9 mouse cellular contexts compared by ENCODE assay signal in genomic region chr4:147407463-147407822, GRCm38 (mm10). TPM values are rescaled to one million over a fixed set of nuclear protein-coding genes. Genes with fewer than 3 reads are reported as not detected.
A peak's percentile ranks its signal among the peaks of the same experiment; 100 is the strongest.
DNase-seq lines count a peak whose midpoint lies in the region; ATAC-seq and TF ChIP-seq lines count a peak whose summit lies in the region.
"Had no signal": no experiment of that assay in that cellular context is flagged by ENCODE, and none has a peak within 500 bp of the region (broad histone marks: within the 10 kb centered on the region; RNA-seq: fewer than 3 reads in every experiment).

No protein-coding gene starts in this region.

- H3K36me3 ChIP-seq in heart, adult 2 months (ENCODE audit: control insufficient read depth, insufficient read depth, low read length): no peaks in the 10 kb centered on the region
- no peaks in the 10 kb centered on the region for H3K36me3 ChIP-seq in thymus, adult 2 months (ENCODE audit: control insufficient read depth, insufficient read depth, low read length)
- no peaks in the 10 kb centered on the region for H3K36me3 ChIP-seq in liver, embryonic 13.5 days

- intact Hi-C loops in heart, adult 2 months (cut with DNase I): no loop called here
- intact Hi-C loops in heart, postnatal 25 days (cut with DNase I): loop anchor here (5.0 kb wide), 1 partner anchor 35 kb away; no protein-coding TSS in a partner anchor

- no peak for TF ChIP-seq CTCF in heart, adult 2 months (IDR thresholded peaks at IDR 0.05)
- no peak for TF ChIP-seq CTCF in thymus, adult 2 months (IDR thresholded peaks at IDR 0.05; ENCODE audit: borderline replicate concordance, control insufficient read depth, extremely low read depth, insufficient read depth, low read length, poor library complexity)

- H3K79me2 ChIP-seq in heart, adult 2 months (replicated peaks; ENCODE audit: control insufficient read depth, insufficient read depth, low read length): no peaks in the 10 kb centered on the region

- peaks cover 28% of the 10 kb centered on the region for H3K9me3 ChIP-seq in liver, embryonic 13.5 days (replicated peaks)

- H3K9ac ChIP-seq in heart, adult 2 months (ENCODE audit: low read depth, low read length): peak overlapping the region; percentile 88
- peak overlapping the region; percentile 61 for H3K9ac ChIP-seq in liver, embryonic 13.5 days

- WGBS in heart, adult 2 months: 3% methylated on average over 13 of the region's 13 CpGs
- WGBS in thymus, adult 2 months: 10% methylated on average over 8 of the region's 13 CpGs
- WGBS in liver, embryonic 13.5 days (ENCODE audit: insufficient replicate concordance): 3% methylated on average over 12 of the region's 13 CpGs

- TF ChIP-seq POLR2A in heart, adult 2 months (IDR thresholded peaks at IDR 0.05; ENCODE audit: insufficient read depth, low read depth, low read length): no peak
- no peak for TF ChIP-seq POLR2A in thymus, adult 2 months (IDR thresholded peaks at IDR 0.05; ENCODE audit: control insufficient read depth, extremely low read depth, insufficient read depth, low read length, poor library complexity)

- H3K4me2 ChIP-seq in liver, embryonic 13.5 days: peak overlapping the region; percentile 73

- H3K27ac ChIP-seq in heart, adult 2 months: peak overlapping the region; percentile 29; the same call in 1 of the 2 replicates
- no peak overlapping the region for H3K27ac ChIP-seq in thymus, adult 2 months (ENCODE audit: control insufficient read depth, insufficient read depth, low read length)
- H3K27ac ChIP-seq in liver, embryonic 13.5 days: no peak overlapping the region

- no peaks in the 10 kb centered on the region for H3K27me3 ChIP-seq in heart, adult 2 months (ENCODE audit: control insufficient read depth, insufficient read depth, low read length)
- H3K27me3 ChIP-seq in thymus, adult 2 months (ENCODE audit: control insufficient read depth, insufficient read depth, low read length): no peaks in the 10 kb centered on the region
- H3K27me3 ChIP-seq in liver, embryonic 13.5 days: no peaks in the 10 kb centered on the region

- ATAC-seq in liver, embryonic 13.5 days (ENCODE audit: low read depth): no peak
- ATAC-seq in monocyte, adult 5-6 weeks (replicated peaks; ENCODE audit: insufficient number of reproducible peaks, low FRiP score, low TSS enrichment, poor library complexity, severe bottlenecking): no peak

- peak overlapping the region; percentile 41 for H3K4me3 ChIP-seq in heart, adult 2 months
- H3K4me3 ChIP-seq in thymus, adult 2 months (ENCODE audit: control insufficient read depth, insufficient read depth, low read length): peak overlapping the region; percentile 30; the same call in 1 of the 2 replicates
- H3K4me3 ChIP-seq in liver, embryonic 13.5 days (replicated peaks): peak overlapping the region; percentile 53

- no peaks in the 10 kb centered on the region for H3K4me1 ChIP-seq in heart, adult 2 months (ENCODE audit: control insufficient read depth, insufficient read depth, low read length)
- H3K4me1 ChIP-seq in thymus, adult 2 months (replicated peaks; ENCODE audit: control insufficient read depth, insufficient read depth, low read length): no peaks in the 10 kb centered on the region
- no peaks in the 10 kb centered on the region for H3K4me1 ChIP-seq in liver, embryonic 13.5 days (replicated peaks)

- DNase-seq in heart, adult 2 months: no peak
- DNase-seq in heart, postnatal 25 days (ENCODE audit: low spot score): no peak
- DNase-seq in thymus, adult 2 months: no peak
- no peak for DNase-seq in thymus, adult 18-20 months
- DNase-seq in liver, embryonic 13.5 days: no peak
- no peak for DNase-seq in urinary bladder, postnatal 25 days (ENCODE audit: low spot score)
- no peak for DNase-seq in cerebellum, adult 11 months
- DNase-seq: adrenal gland, postnatal 25 days had no signal

- no peak for TF ChIP-seq EP300 in heart, adult 2 months (IDR thresholded peaks at IDR 0.05; ENCODE audit: insufficient read depth, low read depth, low read length)

RNA-seq across cellular contexts. Expression of gene Zfp978, which starts 46.3 kb away (rescaled TPM):
- total RNA-seq in heart, adult 2 months (2021): under 1 TPM; 0.27 to 0.42 TPM
- polyA plus RNA-seq in heart, adult 2 months (2012; rRNA removed): not detected in 2 replicates
- under 1 TPM in 1 of 2 experiments, not detected in 1; 0.52 TPM for total RNA-seq in heart, postnatal 25 days (2021)
- polyA plus RNA-seq in thymus, adult 2 months (2012; rRNA removed): not detected in 2 replicates
- polyA plus RNA-seq in liver, embryonic 13.5 days (2015; fragmentation: Nextera tagmentation; extraction: Ambion mirVana): 0.16 and 0.38 TPM in 2 replicates
- not detected in 3 replicates for total RNA-seq in monocyte, adult 5-6 weeks (2017)
- total RNA-seq: adrenal gland, postnatal 25 days had no signal
